Mouse (Mus musculus): ENCODE results near the gene 4921524J17Rik. TPM values are rescaled to one million over a fixed set of nuclear protein-coding genes. Genes with fewer than 3 reads are reported as not detected.

4921524J17Rik gene
- polyA plus RNA-seq, 1 experiment from 2014 or later = 50.2 TPM

DNA sequence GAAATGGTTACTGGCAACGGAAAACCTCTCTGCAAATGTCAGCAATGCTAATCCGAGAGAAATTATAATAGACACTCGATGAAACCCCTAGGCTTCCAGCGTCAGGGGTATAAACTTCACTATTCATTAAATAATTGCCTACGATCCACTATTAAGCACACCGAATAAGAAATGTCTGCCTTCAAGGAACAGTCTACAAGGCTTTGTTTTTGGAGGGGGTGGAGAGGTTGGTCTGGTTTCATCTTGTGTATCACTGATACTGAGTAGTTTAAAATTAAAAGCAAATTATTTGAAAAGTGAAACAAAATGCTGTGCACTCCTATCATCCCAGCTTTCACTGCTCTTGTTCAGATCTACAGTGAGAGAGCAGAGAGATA lies 372 bp upstream of the 4921524J17Rik start:
- peak; percentile 35 for ATAC-seq (ENCODE audit: low read depth)
- no peak overlapping the region; the same call in 1 of the 2 replicates for H3K27ac ChIP-seq (replicated peaks; ENCODE audit: low read depth, low read length)
- no peak for DNase-seq (ENCODE audit: low spot score)
- H3K4me3 ChIP-seq (ENCODE audit: low read depth, low read length) = peak overlapping the region; percentile 85
- 1% methylated on average over 6 of the region's 6 CpGs for WGBS
- H3K4me2 ChIP-seq (ENCODE audit: low read depth, low read length) = peak overlapping the region; percentile 55
- no peaks in the 10 kb centered on the region for H3K27me3 ChIP-seq (replicated peaks; ENCODE audit: control insufficient read depth, insufficient read depth, low read length)
- H3K36me3 ChIP-seq (ENCODE audit: control insufficient read depth, insufficient read depth, low read length) = no peaks in the 10 kb centered on the region
- H3K4me1 ChIP-seq (ENCODE audit: control insufficient read depth, insufficient read depth, low read length) = peaks cover 20% of the 10 kb centered on the region; the same call in 1 of the 2 replicates
- H3K9me3 ChIP-seq (ENCODE audit: control insufficient read depth, low read length) = no peaks in the 10 kb centered on the region
- H3K9ac ChIP-seq (ENCODE audit: low read depth, low read length) = peak overlapping the region; percentile 91

DNA sequence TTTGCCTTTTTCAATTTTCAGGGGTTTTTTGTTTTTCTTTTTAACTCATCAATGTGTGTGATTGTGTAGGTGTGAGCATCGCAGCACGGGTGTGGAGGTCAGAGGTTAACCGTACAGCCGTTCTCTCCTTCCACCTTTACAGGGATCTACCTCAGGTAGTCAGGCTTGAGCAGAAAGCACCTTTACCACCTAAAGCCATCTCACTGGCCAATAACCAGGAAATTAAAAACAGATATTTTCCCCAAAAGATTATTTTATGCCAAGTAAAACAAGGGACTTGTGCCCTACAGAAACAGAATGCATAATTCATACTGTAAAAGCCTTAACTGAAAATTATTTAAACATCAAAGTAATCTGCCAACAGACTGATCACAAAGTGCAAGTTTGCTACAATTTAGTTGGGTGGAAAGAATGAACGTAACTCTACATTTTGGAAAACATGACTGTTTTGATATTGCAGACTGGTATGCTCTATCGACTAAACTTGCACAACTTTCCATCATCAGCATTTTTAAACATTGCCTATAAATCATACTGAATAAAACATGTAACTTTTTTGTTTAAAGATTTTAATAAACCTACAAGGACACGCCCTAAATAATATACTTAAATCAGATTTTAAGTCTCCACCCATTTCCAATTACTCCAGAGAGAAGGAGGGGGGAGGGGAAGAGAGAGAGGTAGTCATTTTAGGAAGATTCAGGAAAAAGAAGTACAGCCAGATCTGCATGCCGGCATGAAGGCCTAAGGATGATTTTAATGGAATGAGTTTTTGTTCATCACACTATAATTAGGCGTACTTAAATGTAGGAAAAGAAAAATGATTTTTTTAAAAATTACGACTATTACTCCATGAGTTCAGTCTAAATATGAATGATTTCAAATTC lies 1.1 kb downstream of the 4921524J17Rik start:
- no peaks in the 10 kb centered on the region for H3K36me3 ChIP-seq (ENCODE audit: control insufficient read depth, insufficient read depth, low read length)
- DNase-seq (ENCODE audit: low spot score) (peak; percentile 59), ATAC-seq (ENCODE audit: low read depth) (no peak)
- WGBS = 5% methylated on average over 10 of the region's 10 CpGs
- H3K4me2 ChIP-seq (ENCODE audit: low read depth, low read length) = peak overlapping the region; percentile 58
- H3K27ac ChIP-seq (replicated peaks; ENCODE audit: low read depth, low read length) = peak overlapping the region; percentile 96
- H3K9me3 ChIP-seq (ENCODE audit: control insufficient read depth, low read length) = no peaks in the 10 kb centered on the region
- peaks cover 22% of the 10 kb centered on the region for H3K4me1 ChIP-seq (ENCODE audit: control insufficient read depth, insufficient read depth, low read length)
- no peaks in the 10 kb centered on the region for H3K27me3 ChIP-seq (replicated peaks; ENCODE audit: control insufficient read depth, insufficient read depth, low read length)
- H3K9ac ChIP-seq (ENCODE audit: low read depth, low read length) = peak overlapping the region; percentile 91
- peak overlapping the region; percentile 85 for H3K4me3 ChIP-seq (ENCODE audit: low read depth, low read length)

- no peaks in the 10 kb centered on the region for H3K9me3 ChIP-seq (ENCODE audit: control insufficient read depth, low read length)
- peak overlapping the region; percentile 58 for H3K4me2 ChIP-seq (ENCODE audit: low read depth, low read length)
- no peak for ATAC-seq (ENCODE audit: low read depth)
- peak; percentile 70 for DNase-seq (ENCODE audit: low spot score)
- peaks cover 24% of the 10 kb centered on the region for H3K4me1 ChIP-seq (ENCODE audit: control insufficient read depth, insufficient read depth, low read length)
- peak overlapping the region; percentile 39; the same call in 1 of the 2 replicates for H3K27ac ChIP-seq (replicated peaks; ENCODE audit: low read depth, low read length)
- WGBS = 12% methylated on average over 3 of the region's 3 CpGs
- H3K9ac ChIP-seq (ENCODE audit: low read depth, low read length) = no peak overlapping the region
- H3K36me3 ChIP-seq (ENCODE audit: control insufficient read depth, insufficient read depth, low read length) = no peaks in the 10 kb centered on the region; the same call in 1 of the 2 replicates
- H3K4me3 ChIP-seq (ENCODE audit: low read depth, low read length) = peak overlapping the region; percentile 85
- H3K27me3 ChIP-seq (replicated peaks; ENCODE audit: control insufficient read depth, insufficient read depth, low read length) = no peaks in the 10 kb centered on the region
Measured at GRCm38 (mm10) chr8:85430801-85431200, 1.8 kb downstream of the 4921524J17Rik start.

GRCm38 (mm10) chr8:85429219-85429618 lies 3.4 kb downstream of the 4921524J17Rik start:
- Histone ChIP-seq H3K27me3 (replicated peaks; ENCODE audit: control insufficient read depth, insufficient read depth, low read length) (no peaks in the 10 kb centered on the region), H3K4me3 (ENCODE audit: low read depth, low read length) (no peak overlapping the region), H3K36me3 (ENCODE audit: control insufficient read depth, insufficient read depth, low read length) (no peaks in the 10 kb centered on the region; the same call in 1 of the 2 replicates), H3K4me2 (ENCODE audit: low read depth, low read length) (peak overlapping the region; percentile 21; the same call in 1 of the 2 replicates), H3K9ac (ENCODE audit: low read depth, low read length) (no peak overlapping the region), H3K27ac (replicated peaks; ENCODE audit: low read depth, low read length) (peak overlapping the region; percentile 12), H3K9me3 (ENCODE audit: control insufficient read depth, low read length) (no peaks in the 10 kb centered on the region), H3K4me1 (ENCODE audit: control insufficient read depth, insufficient read depth, low read length) (peaks cover 27% of the 10 kb centered on the region)
- ATAC-seq (ENCODE audit: low read depth) (no peak), DNase-seq (ENCODE audit: low spot score) (peak; percentile 37)
- 16% methylated on average over 4 of the region's 4 CpGs for WGBS

GRCm38 (mm10) chr8:85427026-85427425 lies 5.6 kb downstream of the 4921524J17Rik start:
- H3K36me3 ChIP-seq (ENCODE audit: control insufficient read depth, insufficient read depth, low read length) = no peaks in the 10 kb centered on the region; the same call in 1 of the 2 replicates
- H3K4me3 ChIP-seq (ENCODE audit: low read depth, low read length) = no peak overlapping the region
- DNase-seq (ENCODE audit: low spot score) (no peak), ATAC-seq (ENCODE audit: low read depth) (no peak)
- H3K27me3 ChIP-seq (replicated peaks; ENCODE audit: control insufficient read depth, insufficient read depth, low read length) = no peaks in the 10 kb centered on the region
- no peak overlapping the region for H3K4me2 ChIP-seq (ENCODE audit: low read depth, low read length)
- WGBS = 76% methylated on average over 4 of the region's 4 CpGs
- H3K9ac ChIP-seq (ENCODE audit: low read depth, low read length) = no peak overlapping the region
- peaks cover 27% of the 10 kb centered on the region for H3K4me1 ChIP-seq (ENCODE audit: control insufficient read depth, insufficient read depth, low read length)
- H3K9me3 ChIP-seq (ENCODE audit: control insufficient read depth, low read length) = no peaks in the 10 kb centered on the region
- no peak overlapping the region for H3K27ac ChIP-seq (replicated peaks; ENCODE audit: low read depth, low read length)

- 87% methylated on average over 1 of the region's 1 CpGs for WGBS
- peaks cover 5% of the 10 kb centered on the region; the same call in 1 of the 2 replicates for H3K4me1 ChIP-seq (ENCODE audit: control insufficient read depth, insufficient read depth, low read length)
- H3K27ac ChIP-seq (replicated peaks; ENCODE audit: low read depth, low read length) = no peak overlapping the region
- peaks cover 21% of the 10 kb centered on the region for H3K36me3 ChIP-seq (ENCODE audit: control insufficient read depth, insufficient read depth, low read length)
- ATAC-seq (ENCODE audit: low read depth) (no peak), DNase-seq (ENCODE audit: low spot score) (no peak)
- no peaks in the 10 kb centered on the region for H3K9me3 ChIP-seq (ENCODE audit: control insufficient read depth, low read length)
- no peak overlapping the region for H3K9ac ChIP-seq (ENCODE audit: low read depth, low read length)
- H3K4me3 ChIP-seq (ENCODE audit: low read depth, low read length) = no peak overlapping the region
- H3K27me3 ChIP-seq (replicated peaks; ENCODE audit: control insufficient read depth, insufficient read depth, low read length) = no peaks in the 10 kb centered on the region
- no peak overlapping the region for H3K4me2 ChIP-seq (ENCODE audit: low read depth, low read length)
Measured at GRCm38 (mm10) chr8:85421329-85421728, 11.3 kb downstream of the 4921524J17Rik start.

- Histone ChIP-seq H3K9ac (ENCODE audit: low read depth, low read length) (no peak overlapping the region), H3K9me3 (ENCODE audit: control insufficient read depth, low read length) (no peaks in the 10 kb centered on the region), H3K4me2 (ENCODE audit: low read depth, low read length) (no peak overlapping the region), H3K36me3 (ENCODE audit: control insufficient read depth, insufficient read depth, low read length) (peaks cover 19% of the 10 kb centered on the region), H3K27ac (replicated peaks; ENCODE audit: low read depth, low read length) (no peak overlapping the region), H3K4me1 (ENCODE audit: control insufficient read depth, insufficient read depth, low read length) (no peaks in the 10 kb centered on the region), H3K4me3 (ENCODE audit: low read depth, low read length) (no peak overlapping the region), H3K27me3 (replicated peaks; ENCODE audit: control insufficient read depth, insufficient read depth, low read length) (no peaks in the 10 kb centered on the region)
- no peak for ATAC-seq (ENCODE audit: low read depth)
- DNase-seq (ENCODE audit: low spot score) = no peak
- 67% methylated on average over 3 of the region's 3 CpGs for WGBS
Measured at GRCm38 (mm10) chr8:85408526-85408925, 24.1 kb downstream of the 4921524J17Rik start.

DNA sequence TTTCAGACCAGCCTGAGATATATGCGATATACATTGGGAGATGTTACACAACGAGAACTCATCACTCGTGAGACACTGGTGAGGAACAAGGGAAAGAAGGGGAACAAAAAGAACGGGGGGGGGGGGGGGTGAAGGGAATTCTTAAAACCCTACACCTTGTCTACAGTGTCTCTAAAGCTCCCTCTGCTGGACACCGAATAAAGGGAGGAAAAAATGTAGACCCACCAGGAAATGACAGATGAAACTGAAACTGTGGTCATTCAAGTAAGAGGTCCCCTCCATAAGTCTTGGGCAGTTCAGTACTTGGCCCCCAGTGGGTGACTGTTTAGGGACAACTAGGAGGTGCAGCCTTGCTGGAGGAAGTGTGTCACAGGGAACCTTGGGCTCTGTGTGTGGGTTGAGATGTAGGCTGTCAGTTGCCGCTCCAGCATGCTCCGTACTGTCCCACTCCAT lies 24.6 kb downstream of the 4921524J17Rik start:
- Histone ChIP-seq H3K36me3 (ENCODE audit: control insufficient read depth, insufficient read depth, low read length) (peaks cover 19% of the 10 kb centered on the region), H3K4me1 (ENCODE audit: control insufficient read depth, insufficient read depth, low read length) (no peaks in the 10 kb centered on the region), H3K4me3 (ENCODE audit: low read depth, low read length) (no peak overlapping the region), H3K27me3 (replicated peaks; ENCODE audit: control insufficient read depth, insufficient read depth, low read length) (no peaks in the 10 kb centered on the region), H3K9me3 (ENCODE audit: control insufficient read depth, low read length) (no peaks in the 10 kb centered on the region), H3K9ac (ENCODE audit: low read depth, low read length) (no peak overlapping the region), H3K4me2 (ENCODE audit: low read depth, low read length) (no peak overlapping the region), H3K27ac (replicated peaks; ENCODE audit: low read depth, low read length) (no peak overlapping the region)
- 64% methylated on average over 7 of the region's 7 CpGs for WGBS
- 0 out of 2 replicates have a peak, but pooled peaks have one; percentile 30 for ATAC-seq (ENCODE audit: low read depth)
- DNase-seq (ENCODE audit: low spot score) = peak; percentile 51
